Mouse (Mus musculus) left cerebral cortex, adult 18-20 months (tissue): ENCODE measurements around the gene 1810055G02Rik. TPM values are rescaled to one million over a fixed set of nuclear protein-coding genes. Genes with fewer than 3 reads are reported as not detected.

Experiments
- DNase-seq, 2 experiments: peaks; one replicate each; pipeline ENCODE4 v3.0.0; 2021 to 2022; ENCODE audit warnings: low spot score in 2 of 2, mixed read lengths in 1 of 2
- total RNA-seq, 2 experiments: library from RNA; stranded (reverse); gene quantifications; 2 replicates each; pipeline ENCODE4 v1.2.3; 2021

1810055G02Rik gene
- total RNA-seq, 2 experiments from 2014 or later: 31.7 to 32.1 TPM

- no peak for DNase-seq
These were observed 13.6 kb upstream of the 1810055G02Rik start for GRCm38 (mm10) chr19:3694476-3694875.

- no peak for DNase-seq
These were observed 13.1 kb upstream of the 1810055G02Rik start for GRCm38 (mm10) chr19:3695006-3695405.

- no peak for DNase-seq
These were observed 12.6 kb upstream of the 1810055G02Rik start for GRCm38 (mm10) chr19:3695471-3695870.

GRCm38 (mm10) chr19:3695976-3696375 is 12.1 kb upstream of the 1810055G02Rik start:
- no peak for DNase-seq

GRCm38 (mm10) chr19:3698035-3698434 is 10.1 kb upstream of the 1810055G02Rik start:
- DNase-seq: no peak

GRCm38 (mm10) chr19:3699508-3700438 is 8.3 kb upstream of the 1810055G02Rik start:
- DNase-seq: peak; percentile 66 to 71

GRCm38 (mm10) chr19:3702460-3702859 is 5.6 kb upstream of the 1810055G02Rik start:
- DNase-seq: no peak

- no peak for DNase-seq
These were observed 1.8 kb upstream of the 1810055G02Rik start for GRCm38 (mm10) chr19:3706258-3706657.

- peak in 1 of 2 experiments; percentile 5 for DNase-seq
These were observed 540 bp upstream of the 1810055G02Rik start for GRCm38 (mm10) chr19:3707553-3707952.

- no peak for DNase-seq
These were observed 1.1 kb downstream of the 1810055G02Rik start for GRCm38 (mm10) chr19:3709013-3709787.

GRCm38 (mm10) chr19:3710436-3710835 is 2.3 kb downstream of the 1810055G02Rik start:
- DNase-seq: no peak

- DNase-seq: no peak
These were observed 6.3 kb downstream of the 1810055G02Rik start for GRCm38 (mm10) chr19:3714381-3714780.

GRCm38 (mm10) chr19:3718481-3719361 is 10.6 kb downstream of the 1810055G02Rik start:
- DNase-seq: peak; percentile 58 to 60

- peak; percentile 51 to 65 for DNase-seq
These were observed 11.3 kb downstream of the 1810055G02Rik start for GRCm38 (mm10) chr19:3719362-3719891.

- no peak for DNase-seq
These were observed 15.1 kb downstream of the 1810055G02Rik start for GRCm38 (mm10) chr19:3723170-3723569.

- DNase-seq: no peak
These were observed 15.8 kb downstream of the 1810055G02Rik start for GRCm38 (mm10) chr19:3723904-3724303.

- peak; percentile 40 to 61 for DNase-seq
These were observed 16.7 kb downstream of the 1810055G02Rik start for GRCm38 (mm10) chr19:3724779-3725178.

GRCm38 (mm10) chr19:3728901-3729300 is 20.8 kb downstream of the 1810055G02Rik start:
- DNase-seq: no peak

GRCm38 (mm10) chr19:3730781-3731646 is 22.9 kb downstream of the 1810055G02Rik start:
- DNase-seq: no peak

GRCm38 (mm10) chr19:3736001-3736400 is 27.9 kb downstream of the 1810055G02Rik start:
- no peak for DNase-seq
